In genomic region chr4:76183095-76183494, GRCm38 (mm10) we compare ENCODE assay signal across 18 mouse cellular contexts.
"Had no signal": no experiment of that assay in that cellular context is flagged by ENCODE, and none has a peak within 500 bp of the region (broad histone marks: within the 10 kb centered on the region; RNA-seq: fewer than 3 reads in every experiment).

No protein-coding gene starts in this region.

- H3K4me3 ChIP-seq: limb, embryonic 10.5 days; limb, embryonic 13.5 days; liver, embryonic 12.5 days; liver, embryonic 15.5 days; lung, embryonic 15.5 days; megakaryocyte, embryonic 14.5 days; midbrain, embryonic 10.5 days; midbrain, embryonic 13.5 days had no signal

- DNase-seq: kidney, postnatal 25 days; layer of hippocampus, postnatal 36 days; liver; lung, adult 18-20 months; lung, postnatal 10 days; lung, postnatal 36 days; thymus, adult 18-20 months; thymus, postnatal 14 days; thymus, postnatal 4 days had no signal

- H3K27ac ChIP-seq: kidney, postnatal 0 days; limb, embryonic 10.5 days; limb, embryonic 13.5 days; liver, embryonic 12.5 days; liver, embryonic 15.5 days; lung, embryonic 15.5 days; midbrain, embryonic 10.5 days; midbrain, embryonic 13.5 days had no signal
